Mouse (Mus musculus) kidney, postnatal 4 days (tissue): ENCODE measurements around the gene Dnm1.

ENCODE experiments used
- DNase-seq, 2 experiments: peaks; one replicate each; pipeline ENCODE4 v3.0.0; 2021; ENCODE audit warnings: mixed read lengths in 2 of 2

Dnm1 gene

DNA sequence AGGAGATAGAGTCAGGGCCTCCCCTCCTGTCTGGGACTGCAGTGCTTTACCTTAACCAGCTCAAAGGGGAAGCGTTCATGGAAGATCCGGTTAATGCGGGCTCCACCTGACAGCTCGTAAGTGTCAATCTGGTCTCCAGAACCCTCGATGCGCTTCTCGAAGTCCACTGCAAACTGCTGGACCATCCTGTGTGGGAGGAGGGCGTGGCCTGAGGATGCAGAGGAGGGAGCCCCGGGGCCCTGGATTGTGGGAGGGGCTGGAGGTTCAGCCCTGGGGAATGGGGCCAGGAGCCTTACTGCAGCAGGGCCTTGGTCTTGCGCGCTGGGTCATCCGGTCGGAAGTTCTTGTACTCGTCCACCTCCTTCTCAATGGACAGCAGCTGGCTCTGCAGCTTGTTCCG, 17.2 kb downstream of the Dnm1 start:
- peak; percentile 57 to 66 for DNase-seq

DNA sequence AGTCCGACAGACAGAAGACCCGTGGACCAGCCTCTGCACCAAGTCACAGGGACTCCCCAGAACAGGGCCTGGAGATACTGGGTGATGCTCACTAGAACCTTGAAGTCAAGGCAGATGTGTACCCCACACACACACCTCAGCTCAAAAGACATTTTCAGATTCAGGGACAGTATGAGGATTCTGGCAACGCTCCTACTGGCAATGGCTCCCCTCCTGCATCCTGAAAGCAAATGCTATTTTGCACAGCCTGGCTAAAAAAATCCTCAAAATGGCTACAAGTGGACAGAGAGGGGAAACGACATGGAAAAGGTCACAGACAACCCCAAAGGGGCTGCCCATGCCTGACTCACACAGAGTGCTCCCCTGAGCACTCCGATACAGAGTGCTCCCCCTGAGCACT, 21.0 kb downstream of the Dnm1 start:
- DNase-seq, result no peak

GRCm38 (mm10) chr2:32329531-32329930, 23.6 kb downstream of the Dnm1 start:
- DNase-seq, result no peak

DNA sequence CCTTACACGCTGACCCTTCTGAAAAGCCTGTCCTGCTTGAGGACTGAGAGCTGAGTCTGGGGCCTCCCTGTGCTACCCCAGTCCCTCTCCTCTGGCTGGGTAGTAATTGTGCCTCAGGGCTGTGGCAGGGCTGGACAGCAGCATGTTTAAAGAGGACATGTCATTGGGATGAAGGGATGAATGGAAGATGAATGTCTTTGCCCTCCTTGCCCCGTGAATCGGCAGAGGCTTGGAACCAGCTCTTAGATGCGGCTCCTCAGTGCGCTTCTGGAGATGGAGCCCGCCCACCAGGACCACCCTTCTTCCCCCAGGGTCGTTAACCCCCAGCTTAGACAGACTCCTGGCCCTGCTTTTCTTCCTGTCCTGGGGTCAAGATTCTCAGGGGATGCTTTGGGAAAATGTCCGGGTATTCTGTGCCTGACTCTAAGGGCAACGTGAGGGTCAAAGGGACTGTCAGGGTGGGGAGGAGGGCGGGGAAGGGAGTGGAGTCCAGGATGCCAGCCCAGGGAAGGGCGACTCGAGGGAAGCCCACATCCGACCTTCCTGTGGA, 24.2 kb downstream of the Dnm1 start:
- no peak for DNase-seq

DNA sequence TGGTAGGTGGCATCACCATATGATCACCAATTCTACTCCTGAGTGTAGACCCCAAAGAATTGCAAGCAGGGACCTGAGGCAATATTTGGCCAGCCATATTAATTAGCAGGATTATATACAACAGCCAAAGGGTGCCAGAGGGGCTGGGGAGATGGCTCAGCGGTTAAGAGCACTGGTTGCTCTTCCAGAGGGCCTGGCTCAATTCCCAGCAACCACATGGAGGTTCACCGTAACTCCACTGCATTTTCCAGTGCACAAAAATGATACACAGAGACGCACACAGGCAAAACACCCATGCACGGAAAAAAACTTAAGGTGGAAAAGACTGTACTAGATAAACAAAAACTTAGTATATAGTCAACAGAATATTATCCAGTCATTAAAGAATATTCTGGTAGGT, 25.9 kb downstream of the Dnm1 start:
- DNase-seq, result no peak

DNA sequence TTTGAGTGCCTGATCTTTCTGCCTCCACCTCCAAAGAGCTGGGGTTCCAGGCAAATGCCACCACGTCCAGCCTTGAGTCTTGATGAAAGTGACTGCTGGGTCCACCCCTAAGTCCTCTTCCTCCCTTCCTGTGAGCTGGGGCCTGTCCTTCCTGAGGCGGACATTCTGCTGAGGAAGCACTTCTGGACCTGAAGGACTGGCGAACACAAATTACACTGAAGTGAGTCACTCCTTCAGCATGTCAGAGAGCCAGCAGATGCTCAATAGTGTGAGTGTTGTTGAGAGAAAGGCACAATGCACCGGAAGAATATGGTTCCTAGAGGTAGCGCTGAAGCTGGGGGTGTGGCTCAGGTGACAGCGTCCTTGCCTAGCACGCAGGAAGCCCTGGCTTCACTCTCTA, 27.8 kb downstream of the Dnm1 start:
- DNase-seq, result no peak

- no peak for DNase-seq
Measured at GRCm38 (mm10) chr2:32324322-32324721, 28.8 kb downstream of the Dnm1 start.

- no peak for DNase-seq
Measured at GRCm38 (mm10) chr2:32322754-32323741, 30.1 kb downstream of the Dnm1 start.

DNA sequence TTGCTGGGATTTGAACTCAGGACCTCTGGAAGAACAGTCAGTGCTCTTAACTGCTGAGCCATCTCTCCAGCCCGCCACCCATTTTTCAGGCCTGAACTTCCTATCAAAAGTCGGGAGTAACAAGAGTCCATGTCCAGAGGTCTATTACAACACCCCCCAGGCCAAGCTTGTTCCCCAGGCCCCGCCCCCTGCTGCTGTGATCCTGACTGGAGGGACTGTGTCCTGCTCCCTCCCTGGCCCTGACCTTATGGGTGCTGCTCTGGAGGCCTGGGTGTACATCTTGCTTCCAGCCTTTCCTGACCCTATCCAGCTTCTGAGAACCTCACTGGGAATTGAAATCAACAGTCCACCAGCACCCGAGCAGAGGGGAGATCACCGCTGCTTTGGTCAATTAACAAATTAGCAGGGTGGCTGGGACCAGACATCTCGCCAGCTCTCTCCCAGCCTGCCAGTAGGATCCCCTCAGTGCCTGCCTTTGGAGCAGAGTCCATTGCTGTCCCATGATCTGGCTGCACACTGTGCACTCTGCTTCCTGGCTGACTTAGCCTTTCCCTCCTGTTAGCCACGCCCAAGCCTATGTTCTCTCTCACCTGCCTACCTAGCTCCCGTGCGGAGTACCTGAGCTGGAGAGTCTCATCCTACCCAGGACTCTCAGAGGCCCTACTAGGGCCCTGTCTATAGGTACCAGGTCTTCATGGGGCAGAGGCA, 31.4 kb downstream of the Dnm1 start:
- peak in 1 of 2 experiments; percentile 45 for DNase-seq

DNA sequence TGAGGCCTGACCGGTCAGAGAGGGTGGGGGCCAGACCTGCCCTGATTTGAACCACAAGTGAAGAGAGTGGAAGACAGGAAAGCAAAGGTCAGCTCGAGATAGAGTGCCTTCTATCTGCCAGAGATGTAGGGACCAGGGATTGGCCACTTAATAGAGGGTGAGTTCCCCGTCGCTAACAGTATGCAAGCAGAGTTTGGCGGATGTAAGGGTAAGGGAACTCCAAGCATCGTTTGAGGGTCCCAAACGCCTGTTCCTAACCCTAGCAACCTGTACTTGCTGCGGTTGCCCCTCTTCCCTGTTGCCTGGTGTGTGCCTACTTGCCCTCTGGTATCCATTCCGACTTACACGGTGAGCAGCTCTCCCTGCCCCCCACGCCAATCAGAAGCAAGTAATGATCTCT, 32.4 kb downstream of the Dnm1 start:
- no peak for DNase-seq

- peak; percentile 51 to 71 for DNase-seq
Measured at GRCm38 (mm10) chr2:32319586-32320580, 33.3 kb downstream of the Dnm1 start.

DNA sequence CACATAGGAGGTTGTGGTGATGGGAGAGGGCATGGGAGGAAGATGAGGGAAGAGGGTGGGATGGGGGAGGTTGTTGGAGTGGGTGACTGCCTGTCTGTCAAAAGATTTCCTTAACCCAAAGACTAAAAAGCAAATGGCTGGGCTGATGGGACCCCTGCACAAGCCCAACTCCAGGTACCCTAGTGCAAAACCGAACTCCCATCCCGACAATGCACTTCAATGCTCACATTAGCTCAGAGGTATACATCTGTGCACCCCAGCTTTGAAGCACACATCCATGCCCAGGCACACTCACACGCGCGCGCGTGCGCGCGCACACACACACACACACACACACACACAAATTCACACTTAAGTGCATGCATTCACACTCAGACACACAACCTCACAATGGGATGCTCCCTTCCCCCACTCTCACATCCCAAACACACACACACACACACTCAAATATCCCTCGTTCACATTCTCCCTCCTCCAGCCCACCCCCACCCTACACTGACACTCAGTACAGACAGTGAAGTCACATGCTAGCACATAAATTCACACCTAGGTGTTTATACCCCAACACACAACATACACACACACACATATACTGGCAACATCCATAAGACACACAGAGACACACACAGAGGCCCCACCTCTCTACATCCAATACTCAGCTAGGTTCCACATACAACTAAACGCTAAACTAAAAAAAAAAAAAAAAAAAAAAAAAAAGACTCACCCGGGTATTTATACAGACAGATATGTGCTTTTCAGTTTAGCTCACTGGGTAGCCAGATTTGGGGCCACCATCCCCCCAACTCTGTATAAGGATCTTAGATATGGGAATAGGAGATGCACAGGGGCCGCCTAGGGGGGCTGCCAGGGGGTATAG, 34.2 kb downstream of the Dnm1 start:
- no peak for DNase-seq

DNA sequence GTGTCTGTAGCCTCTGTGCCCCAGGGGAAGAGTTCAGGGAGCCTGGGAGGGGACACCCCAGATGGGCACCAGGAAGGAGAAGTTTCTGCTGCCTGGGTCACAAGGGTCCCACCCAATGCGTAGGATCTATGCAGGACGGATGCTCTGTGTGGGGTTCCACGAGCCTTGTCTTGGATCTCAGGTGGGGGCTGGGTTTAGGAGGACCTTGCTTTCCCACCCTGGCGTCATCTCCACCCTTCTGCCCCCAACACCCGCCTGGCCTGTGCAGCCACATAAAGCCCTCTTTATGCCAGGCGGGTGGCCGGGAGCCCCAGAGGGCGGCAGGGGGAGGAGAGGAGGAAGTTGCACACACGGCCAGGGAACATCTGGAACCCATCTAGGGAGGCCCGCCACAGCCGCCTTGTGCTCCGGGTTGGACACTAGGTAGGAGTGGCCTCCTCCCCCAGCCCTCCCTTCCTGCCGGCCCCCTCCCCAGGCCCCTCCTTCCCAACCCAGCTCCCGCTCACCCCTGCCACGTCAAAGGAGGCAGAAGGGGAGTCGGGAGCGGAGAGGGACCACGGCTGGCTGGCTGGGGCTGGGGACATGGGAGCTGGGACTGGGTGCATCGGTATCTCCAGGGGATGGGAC, 35.2 kb downstream of the Dnm1 start:
- peak; percentile 83 to 91 for DNase-seq

DNA sequence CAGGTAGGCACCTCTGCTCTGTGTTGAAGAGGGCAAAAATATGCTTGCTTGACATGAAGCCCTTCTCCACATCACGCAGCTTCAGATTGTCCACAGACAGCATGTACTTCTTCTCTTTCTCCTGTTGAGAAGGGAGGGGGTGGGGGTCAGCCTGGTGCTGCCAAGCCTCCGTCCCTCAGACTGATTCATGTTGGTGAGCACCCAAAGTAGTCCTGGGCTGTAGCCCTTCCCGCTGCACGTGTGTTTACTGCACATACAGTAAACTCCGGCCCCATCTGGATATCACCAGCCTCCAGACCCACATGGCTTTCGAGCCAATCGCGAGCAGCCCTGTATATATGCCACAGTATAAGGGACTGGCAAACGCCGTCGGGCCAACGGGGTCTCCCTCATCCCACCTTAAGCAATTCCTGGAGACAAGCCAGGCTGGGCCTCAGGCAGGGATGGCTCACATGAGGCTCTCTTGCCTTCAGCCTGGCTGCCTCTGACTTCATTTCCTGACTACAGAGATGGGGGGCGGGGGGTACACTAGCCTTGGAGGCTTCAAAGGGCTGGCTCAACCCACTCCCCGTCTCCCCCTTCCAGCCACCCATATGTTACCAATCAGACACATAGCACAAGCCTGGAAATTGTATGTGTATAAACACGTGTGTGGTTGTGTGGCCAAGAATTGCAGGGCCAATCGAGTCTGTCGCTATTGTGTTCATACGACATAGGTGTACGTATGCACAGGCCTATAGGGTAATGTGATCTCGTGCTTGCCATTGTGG, 36.1 kb downstream of the Dnm1 start:
- DNase-seq, result peak; percentile 52 to 67

GRCm38 (mm10) chr2:32315751-32316150, 37.4 kb downstream of the Dnm1 start:
- peak; percentile 46 to 60 for DNase-seq

GRCm38 (mm10) chr2:32314831-32315230, 38.3 kb downstream of the Dnm1 start:
- DNase-seq, result no peak

GRCm38 (mm10) chr2:32312318-32312964, 40.7 kb downstream of the Dnm1 start:
- DNase-seq, result peak; percentile 97 to 98

- peak in 1 of 2 experiments; percentile 46 for DNase-seq
Measured at GRCm38 (mm10) chr2:32311443-32312317, 41.5 kb downstream of the Dnm1 start.
